Mouse (Mus musculus): ENCODE measurements around the gene Bola2. TPM values are rescaled to one million over a fixed set of nuclear protein-coding genes. Genes with fewer than 3 reads are reported as not detected.

The Bola2 gene
- total and polyA plus RNA-seq, 3 experiments: 60.4 to 341 (median 136) TPM

DNA sequence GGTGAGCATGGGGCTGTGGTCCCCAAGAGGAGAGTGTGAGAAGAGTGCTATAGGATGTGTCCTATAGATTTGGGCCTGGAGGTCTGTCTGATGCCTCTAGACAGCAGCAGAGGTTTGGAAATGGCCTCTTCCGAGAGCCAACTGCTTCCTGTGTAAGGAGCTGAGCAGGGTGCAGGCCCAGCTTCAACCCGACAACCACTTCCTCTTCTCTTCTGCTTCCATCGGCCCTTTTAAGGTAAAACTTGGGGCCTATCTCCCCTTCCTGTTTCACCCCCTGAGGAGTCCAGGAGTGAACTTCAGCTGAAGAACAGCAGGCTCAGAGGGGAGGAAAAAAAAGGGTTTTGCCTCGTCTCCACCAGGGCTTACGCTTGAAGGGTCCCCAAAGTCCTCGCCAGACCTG is 7.2 kb downstream of the Bola2 start:
- Histone ChIP-seq H3K9ac (ENCODE audit: insufficient read depth, low read depth) (peak overlapping the region; percentile 76), H3K27me3 (replicated peaks) (no peaks in the 10 kb centered on the region), H3K4me2 (ENCODE audit: insufficient read depth, low read depth, poor library complexity, severe bottlenecking) (peak overlapping the region; percentile 92), H3K36me3 (replicated peaks in 1 of 2; ENCODE audit: control insufficient read depth in 1 of 2, insufficient read depth in 1 of 2, low read length in 1 of 2) (peaks cover 40 to 52% of the 10 kb centered on the region in 2 experiments), H3K9me3 (replicated peaks; ENCODE audit: low read length) (no peaks in the 10 kb centered on the region), H3K27ac (ENCODE audit: insufficient read depth, low read depth) (peak overlapping the region; percentile 95), H3K4me3 (replicated peaks in 1 of 3; ENCODE audit: low read depth in 2 of 3, low read length in 2 of 3, poor library complexity in 1 of 3) (peak overlapping the region; percentile 85 to 86 (median 85)), H3K79me2 (replicated peaks; ENCODE audit: control insufficient read depth, extremely low read depth, insufficient read depth, poor library complexity, severe bottlenecking) (peaks cover 37% of the 10 kb centered on the region), H3K4me1 (ENCODE audit: control insufficient read depth in 1 of 2, insufficient read depth in 2 of 2) (peaks cover 26 to 64% of the 10 kb centered on the region in 2 experiments)
- TF ChIP-seq ZMIZ1 (IDR thresholded peaks at IDR 0.05; ENCODE audit: low read depth, low read length) (no peak), CHD2 (IDR thresholded peaks at IDR 0.05; ENCODE audit: low read length) (no peak; the same call in 1 of the 2 replicates), PAX5 (IDR thresholded peaks at IDR 0.05; ENCODE audit: low read length) (no peak), SMC3 (IDR thresholded peaks at IDR 0.05; ENCODE audit: low read depth, low read length) (0 out of 2 replicates have a peak, but pooled peaks have one; percentile 10), USF1 (IDR thresholded peaks at IDR 0.05; ENCODE audit: low read depth, low read length) (no peak), USF2 (conservative IDR thresholded peaks at IDR 0.05; ENCODE audit: low read depth, low read length) (no peak), JUN (IDR thresholded peaks at IDR 0.05; ENCODE audit: insufficient read depth, low read depth, low read length) (no peak), MYC (IDR thresholded peaks at IDR 0.05; ENCODE audit: low read depth, low read length) (0 out of 2 replicates have a peak, but pooled peaks have one; percentile 37), ZNF384 (IDR thresholded peaks at IDR 0.05; ENCODE audit: low read depth, low read length) (no peak), CTCF (conservative IDR thresholded peaks at IDR 0.05 in 1 of 2, IDR thresholded peaks at IDR 0.05 in 1 of 2; ENCODE audit: low read depth in 2 of 2, low read length in 2 of 2) (peak in 1 of 2 experiments; percentile 21; a peak in 1 of 4 replicates), TBP (conservative IDR thresholded peaks at IDR 0.05; ENCODE audit: low read depth, low read length) (peak; percentile 44), MXI1 (IDR thresholded peaks at IDR 0.05; ENCODE audit: low read depth, low read length) (no peak), ETS1 (conservative IDR thresholded peaks at IDR 0.05; ENCODE audit: low read depth, low read length) (no peak), ZKSCAN1 (IDR thresholded peaks at IDR 0.05; ENCODE audit: borderline replicate concordance, low read depth, low read length) (no peak), GABPA (IDR thresholded peaks at IDR 0.05; ENCODE audit: insufficient replicate concordance, low read depth, low read length) (no peak), EP300 (IDR thresholded peaks at IDR 0.05; ENCODE audit: low read length) (peak; percentile 27; the same call in 1 of the 2 replicates), BHLHE40 (IDR thresholded peaks at IDR 0.05; ENCODE audit: low read depth, low read length) (no peak), NELFE (IDR thresholded peaks at IDR 0.05; ENCODE audit: low read depth, low read length) (peak; percentile 16; the same call in 1 of the 2 replicates), ZC3H11A (IDR thresholded peaks at IDR 0.05; ENCODE audit: low read depth, low read length) (no peak), JUND (conservative IDR thresholded peaks at IDR 0.05; ENCODE audit: low read depth, low read length) (no peak), POLR2A (IDR thresholded peaks at IDR 0.05; ENCODE audit: low read depth, low read length) (no peak; the same call in 1 of the 2 replicates), HCFC1 (IDR thresholded peaks at IDR 0.05; ENCODE audit: low read depth, low read length) (peak; percentile 66), MAZ (IDR thresholded peaks at IDR 0.05; ENCODE audit: low read depth, low read length) (no peak), ELF1 (IDR thresholded peaks at IDR 0.05; ENCODE audit: low read depth, low read length) (peak; percentile 79), SIN3A (IDR thresholded peaks at IDR 0.05; ENCODE audit: low read length) (0 out of 2 replicates have a peak, but pooled peaks have one; percentile 18), CHD1 (IDR thresholded peaks at IDR 0.05; ENCODE audit: low read depth, low read length) (0 out of 2 replicates have a peak, but pooled peaks have one; percentile 42), UBTF (IDR thresholded peaks at IDR 0.05; ENCODE audit: low read depth, low read length) (no peak), MAFK (IDR thresholded peaks at IDR 0.05; ENCODE audit: insufficient replicate concordance, low read length) (no peak), MEF2A (IDR thresholded peaks at IDR 0.05; ENCODE audit: borderline replicate concordance, low read depth, low read length) (peak; percentile 45; the same call in 1 of the 2 replicates), TCF12 (IDR thresholded peaks at IDR 0.05; ENCODE audit: low read depth, low read length) (peak; percentile 52; the same call in 1 of the 2 replicates), MAX (IDR thresholded peaks at IDR 0.05; ENCODE audit: low read length) (no peak), IRF4 (IDR thresholded peaks at IDR 0.05; ENCODE audit: low read depth, low read length) (0 out of 2 replicates have a peak, but pooled peaks have one; percentile 18), KAT2A (IDR thresholded peaks at IDR 0.05; ENCODE audit: insufficient replicate concordance, low read length) (no peak), RCOR1 (conservative IDR thresholded peaks at IDR 0.05; ENCODE audit: low read depth, low read length) (no peak), E2F4 (IDR thresholded peaks at IDR 0.05; ENCODE audit: insufficient replicate concordance, low read depth, low read length) (no peak), RAD21 (IDR thresholded peaks at IDR 0.05; ENCODE audit: low read depth, low read length) (no peak; the same call in 1 of the 2 replicates), POLR2AphosphoS2 (IDR thresholded peaks at IDR 0.05; ENCODE audit: low read depth, low read length) (0 out of 2 replicates have a peak, but pooled peaks have one; percentile 42), NRF1 (IDR thresholded peaks at IDR 0.05; ENCODE audit: low read depth, low read length) (no peak; the same call in 1 of the 2 replicates)
- peak; percentile 87 for DNase-seq (ENCODE audit: extremely low read depth)
- in situ Hi-C loops (cut with MboI; ENCODE audit: low pct_ligation_motif_present, low pct_unique_long_range_greater_than_20kb, low sequenced_read_pairs): loop anchor here (5.0 to 10.0 kb wide), 5 partner anchors 80 to 1222 kb away; partner anchors contain the start of genes Mvp, Pagr1a, Pagr1b and Tbx6
- dilution Hi-C loops (cut with MboI; ENCODE audit: extremely low pct_ligation_motif_present, extremely low pct_unique_long_range_greater_than_20kb, low sequenced_read_pairs): no loop called here

Data from CH12.LX (cell line).